Mouse (Mus musculus): Measurements from ENCODE around the gene Zfp128.
"Not testable (repeated sequence)": the region's sequence is repeated elsewhere in the genome, so short reads cannot be mapped to it uniquely, and the experiment has no call there.

The Zfp128 gene

DNA sequence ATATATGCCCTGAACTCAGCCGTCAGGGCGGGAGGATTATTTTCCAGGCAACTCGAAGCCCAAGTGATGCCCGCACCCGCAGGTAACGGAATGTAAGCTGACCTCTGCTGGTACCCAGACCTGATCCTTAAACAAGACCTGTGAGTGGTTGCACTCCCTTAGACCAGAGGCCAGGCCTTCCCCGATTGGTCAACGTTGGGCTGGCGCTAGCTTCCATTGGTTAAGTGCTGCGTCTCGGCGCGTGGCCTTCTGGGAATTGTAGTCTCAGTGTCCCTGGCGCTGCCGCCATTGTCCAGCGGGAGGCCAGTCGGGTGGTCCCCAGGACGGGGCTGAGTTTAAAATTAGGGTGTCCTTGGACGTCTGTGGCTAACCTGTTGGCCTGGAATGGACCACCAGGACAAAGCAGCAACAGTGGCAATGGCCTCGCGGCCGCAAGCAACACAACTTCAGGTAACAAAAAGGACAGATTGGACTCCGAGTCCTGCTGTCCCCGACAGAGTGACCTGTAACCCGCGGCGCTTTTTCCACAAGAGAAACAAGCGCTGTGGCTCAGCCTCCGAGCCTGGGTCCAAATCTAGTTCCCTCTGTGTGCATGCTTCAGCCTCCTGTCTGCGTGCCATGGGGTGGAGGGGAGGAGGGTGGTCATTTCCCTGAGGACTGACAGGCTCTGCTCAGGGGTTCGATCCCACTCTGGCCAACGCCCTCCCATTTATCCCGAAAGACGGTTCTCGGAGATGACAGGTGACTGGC lies at the start of gene Zfp128:
Zfp128 (plus strand) TSS at position 267 of the 750 bp plus-strand sequence.
- DNase-seq (ENCODE audit: low spot score in 2 of 2), result peak; percentile 98 to 99

GRCm38 (mm10) chr7:12834162-12835120 lies 46.5 kb upstream of the Zfp128 start, which contains the start of gene Zfp110:
TSS of gene Zfp110 (plus strand) at chr7:12834761.
- DNase-seq (ENCODE audit: low spot score in 2 of 2), result peak; percentile 91 to 92

DNA sequence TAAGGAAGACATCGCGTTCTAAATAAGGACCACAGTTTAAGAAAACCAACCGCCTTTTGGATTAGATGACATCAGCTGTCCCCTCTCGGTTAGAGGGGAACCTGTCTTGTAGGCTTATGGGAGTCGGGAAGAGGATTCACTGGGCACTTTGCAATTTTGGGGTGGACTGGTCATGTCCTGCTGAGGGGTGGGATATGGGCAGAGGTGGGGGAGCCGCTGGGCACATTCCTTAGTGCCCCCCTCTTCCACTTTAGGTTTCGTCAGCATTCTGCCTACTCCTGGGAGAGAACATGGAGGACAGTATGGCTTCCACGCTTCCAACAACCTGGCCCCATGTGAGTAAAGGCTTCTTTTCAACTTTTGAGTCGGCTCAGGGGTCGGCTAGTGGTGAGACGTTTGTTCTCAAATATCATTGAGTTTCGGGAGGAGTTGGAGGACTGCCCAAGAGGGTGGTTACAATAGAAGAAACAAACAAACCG lies 45.7 kb upstream of the Zfp128 start:
- DNase-seq (ENCODE audit: low spot score in 2 of 2), result peak; percentile 45 to 52

- no peak for DNase-seq (ENCODE audit: low spot score in 2 of 2)
These were observed 45.2 kb upstream of the Zfp128 start for GRCm38 (mm10) chr7:12835779-12836178.

DNA sequence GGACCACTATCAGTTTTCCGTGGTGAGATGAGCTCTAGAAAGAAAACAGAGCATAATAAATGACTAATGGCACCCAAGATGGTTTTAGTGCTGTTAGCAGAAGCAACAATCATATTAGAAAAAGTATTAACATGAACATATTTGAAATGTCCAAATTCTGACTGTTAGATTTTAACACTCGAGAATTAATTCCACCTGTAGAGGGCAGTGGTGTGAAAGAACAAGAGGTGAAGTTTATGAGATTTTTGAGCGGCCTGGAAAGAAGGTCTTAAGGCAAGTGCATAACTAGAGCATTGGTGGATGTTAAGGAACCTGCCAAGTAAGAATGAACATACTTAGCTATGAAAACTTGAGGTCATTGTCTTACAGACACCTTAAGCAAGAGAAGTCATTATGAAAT lies 6.7 kb upstream of the Zfp128 start:
- DNase-seq (ENCODE audit: low spot score in 2 of 2), result no peak

- no peak for DNase-seq (ENCODE audit: low spot score in 2 of 2)
These were observed 941 bp upstream of the Zfp128 start for GRCm38 (mm10) chr7:12880036-12880435.

DNA sequence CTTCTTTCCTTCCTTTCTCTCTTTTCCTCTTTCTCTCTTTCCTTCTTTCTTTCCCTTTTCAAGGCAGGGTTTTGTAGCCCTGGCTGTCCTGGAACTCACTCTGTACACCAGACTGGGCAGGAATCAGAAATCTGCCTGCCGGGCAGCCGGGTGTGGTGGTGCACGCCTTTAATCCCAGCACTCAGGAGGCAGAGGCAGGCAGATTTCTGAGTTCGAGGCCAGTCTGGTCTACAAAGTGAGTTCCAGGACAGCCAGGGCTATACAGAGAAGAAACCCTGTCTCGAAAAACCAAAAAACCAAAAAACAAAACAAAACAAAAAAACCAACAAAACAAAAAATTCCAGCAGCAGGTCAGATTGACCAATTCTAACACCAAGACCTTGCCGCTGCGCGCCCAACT lies 480 bp upstream of the Zfp128 start:
- not testable (repeated sequence) for DNase-seq (ENCODE audit: low spot score in 2 of 2)

DNA sequence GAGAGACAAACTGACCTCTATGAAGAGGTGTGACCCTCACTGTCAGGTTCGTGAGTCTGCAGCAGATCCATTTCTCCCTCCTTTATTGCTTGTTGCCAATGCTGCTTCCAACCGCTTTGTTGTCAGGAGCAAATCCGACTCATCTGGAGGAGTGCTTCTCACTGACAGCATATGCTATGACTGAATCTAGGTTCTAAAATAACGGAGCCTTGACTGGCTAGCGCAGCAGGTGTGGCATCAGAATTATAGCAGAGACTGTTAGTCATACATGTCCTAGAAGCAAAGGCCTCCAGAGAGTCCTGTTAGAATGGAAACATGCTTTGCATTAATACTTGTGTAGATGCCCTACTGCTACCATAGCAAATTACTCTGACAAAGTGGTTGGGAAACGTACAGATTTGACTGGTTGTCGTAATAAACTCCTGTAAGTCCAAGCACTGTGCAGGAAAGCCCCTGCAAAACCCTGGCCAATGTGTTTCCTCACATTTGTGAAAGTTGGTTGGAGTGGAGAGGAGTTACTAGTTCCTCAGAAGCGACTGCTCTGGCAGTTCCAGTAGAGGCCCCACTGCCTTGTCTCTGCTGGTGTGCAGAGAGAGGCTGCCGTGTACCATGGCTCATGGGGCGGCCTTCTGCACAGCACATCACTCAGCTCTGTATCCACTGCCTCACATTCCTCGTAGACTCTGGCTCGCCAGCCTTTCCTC lies 5.7 kb downstream of the Zfp128 start:
- DNase-seq (ENCODE audit: low spot score in 2 of 2), result no peak

DNA sequence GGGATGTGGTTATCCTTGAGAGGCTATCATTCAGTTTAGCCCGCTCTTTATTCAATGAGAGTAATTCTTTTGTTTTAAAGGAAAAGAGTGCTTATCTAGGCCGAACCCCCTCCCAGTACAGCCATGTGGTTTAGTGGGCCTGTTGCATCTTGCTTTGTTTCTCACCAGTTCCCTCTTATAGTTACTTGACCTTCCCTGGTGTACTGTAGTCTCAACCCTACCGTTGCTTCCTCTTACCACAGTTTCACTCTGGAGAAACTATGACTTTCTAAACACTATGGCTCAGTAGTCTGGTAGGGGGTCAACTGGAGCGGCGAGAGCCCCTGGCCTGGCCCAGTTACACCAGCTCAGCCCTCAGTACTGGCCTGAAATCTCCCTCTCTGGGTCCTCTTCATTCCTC lies 6.6 kb downstream of the Zfp128 start:
- no peak for DNase-seq (ENCODE audit: low spot score in 2 of 2)

- no peak for DNase-seq (ENCODE audit: low spot score in 2 of 2)
These were observed 10.0 kb downstream of the Zfp128 start for GRCm38 (mm10) chr7:12890928-12891327.

GRCm38 (mm10) chr7:12891334-12891733 lies 10.4 kb downstream of the Zfp128 start:
- DNase-seq (ENCODE audit: low spot score in 2 of 2), result no peak

DNA sequence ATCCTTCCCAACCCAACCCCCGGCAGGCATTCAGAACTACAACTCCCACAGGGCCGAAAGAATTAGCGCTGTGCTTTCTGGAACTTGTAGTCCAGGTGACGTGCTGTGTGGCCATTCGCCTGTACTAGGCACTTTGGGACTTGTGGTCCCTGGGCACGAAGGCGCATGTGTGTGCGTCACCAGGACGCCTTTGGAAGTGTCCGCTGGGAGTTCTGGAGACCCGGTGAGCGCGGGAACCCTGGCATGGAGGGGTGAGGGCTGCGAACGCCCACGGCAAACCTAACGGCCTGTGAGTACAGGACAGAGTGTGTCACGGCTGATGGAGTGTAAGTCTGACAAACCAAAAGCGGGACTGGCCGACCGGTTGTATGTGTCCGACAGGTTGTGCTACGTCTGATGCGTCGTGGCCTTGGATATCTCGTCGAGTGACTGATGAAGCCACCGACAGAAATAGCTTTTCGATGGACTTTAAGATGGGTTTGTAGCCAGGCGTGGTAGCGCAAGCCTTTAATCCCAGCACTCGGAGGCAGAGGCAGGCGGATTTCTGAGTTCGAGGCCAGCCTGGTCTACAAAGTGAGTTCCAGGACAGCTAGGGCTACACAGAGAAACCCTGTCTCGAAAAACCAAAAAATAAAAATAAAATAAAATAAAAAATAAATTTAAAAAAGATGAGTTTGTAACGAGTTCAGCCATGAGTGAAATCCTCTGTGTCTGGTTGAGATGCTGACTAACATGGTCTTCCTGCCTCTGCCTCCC lies 16.9 kb downstream of the Zfp128 start, which contains the start of gene Zscan22:
Zscan22 (plus strand) TSS at position 161 of the 756 bp plus-strand sequence.
- peak; percentile 96 to 98 for DNase-seq (ENCODE audit: low spot score in 2 of 2)

- no peak for DNase-seq (ENCODE audit: low spot score in 2 of 2)
These were observed 20.5 kb downstream of the Zfp128 start for GRCm38 (mm10) chr7:12901517-12901916.

- DNase-seq (ENCODE audit: low spot score in 2 of 2), result no peak
These were observed 22.6 kb downstream of the Zfp128 start for GRCm38 (mm10) chr7:12903623-12904022.

DNA sequence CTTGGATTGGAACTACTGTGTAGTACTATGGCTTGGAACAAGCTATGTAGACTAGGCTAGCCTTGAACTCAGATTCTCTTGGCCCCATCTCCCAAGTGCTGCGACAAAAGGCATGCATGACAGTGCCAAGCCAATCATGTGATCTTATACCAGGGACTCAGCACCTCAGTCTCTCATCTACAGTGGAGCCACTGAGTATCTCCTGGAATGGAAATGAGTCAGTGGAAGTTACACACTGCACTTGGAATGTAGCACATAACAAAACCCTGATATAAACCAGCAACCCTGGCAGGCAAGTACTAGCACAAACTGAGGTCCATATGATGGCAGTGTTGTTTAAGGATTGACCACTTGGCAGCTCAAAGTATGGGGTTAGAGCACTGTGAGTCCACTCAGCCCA lies 24.2 kb downstream of the Zfp128 start:
- no peak for DNase-seq (ENCODE audit: low spot score in 2 of 2)

- peak; percentile 73 to 80 for DNase-seq (ENCODE audit: low spot score in 2 of 2)
These were observed 28.6 kb downstream of the Zfp128 start for GRCm38 (mm10) chr7:12909498-12909962.

DNA sequence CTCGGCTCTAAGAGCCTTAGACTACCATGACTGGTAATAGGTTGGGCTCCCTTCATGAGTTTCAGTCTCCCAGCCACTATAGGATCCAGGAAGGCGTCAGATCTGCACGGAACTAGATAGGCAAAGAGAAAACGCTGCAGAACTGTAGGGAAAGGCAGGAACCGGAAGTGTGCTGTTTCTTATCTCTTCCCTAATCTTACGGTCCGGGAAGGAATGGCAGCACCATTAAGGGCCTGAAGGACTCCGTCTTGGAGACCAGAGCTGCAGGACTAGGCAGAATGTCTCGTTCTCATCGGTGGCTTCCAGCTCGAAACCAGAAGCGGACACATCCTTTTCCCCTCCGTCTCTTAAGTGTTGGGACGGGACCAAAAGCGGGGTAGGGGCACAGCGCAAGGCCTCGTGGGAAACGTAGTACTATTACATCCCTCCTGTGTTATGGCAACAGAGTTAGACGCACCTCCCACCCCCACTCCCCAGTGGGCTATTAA lies 29.2 kb downstream of the Zfp128 start:
- peak; percentile 76 to 80 for DNase-seq (ENCODE audit: low spot score in 2 of 2)

DNA sequence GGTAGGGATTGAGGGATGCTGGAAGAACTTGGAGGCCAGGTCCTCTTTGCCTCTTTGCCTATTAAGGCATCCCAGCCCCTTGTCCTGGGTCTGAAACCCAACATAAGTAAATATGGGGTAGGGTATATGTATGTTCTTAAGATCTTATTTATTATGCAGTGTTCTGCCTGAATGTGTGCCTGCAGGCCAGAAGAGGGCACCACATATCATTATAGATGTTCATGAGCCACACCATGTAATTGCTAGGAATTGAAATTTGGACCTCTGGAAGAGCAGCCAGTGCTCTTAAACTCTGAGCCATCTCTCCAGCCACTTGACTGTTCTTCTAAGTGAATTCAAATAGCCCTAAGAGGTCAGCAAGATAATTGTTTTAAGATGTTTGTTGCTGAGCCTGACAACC lies 32.6 kb downstream of the Zfp128 start:
- DNase-seq (ENCODE audit: low spot score in 2 of 2), result no peak

GRCm38 (mm10) chr7:12920495-12920894 lies 39.5 kb downstream of the Zfp128 start:
- not testable (repeated sequence) for DNase-seq (ENCODE audit: low spot score in 2 of 2)

GRCm38 (mm10) chr7:12921318-12921704 lies 40.3 kb downstream of the Zfp128 start:
- DNase-seq (ENCODE audit: low spot score in 2 of 2), result no peak
